Mouse (Mus musculus): ENCODE results near the gene Smtn. TPM values are rescaled to one million over a fixed set of nuclear protein-coding genes. Genes with fewer than 3 reads are reported as not detected.

The Smtn gene
- polyA plus RNA-seq, 1 experiment from 2014 or later, result 69.5 TPM

- no peak overlapping the region for H3K4me3 ChIP-seq
- 89% methylated on average over 16 of the region's 16 CpGs for WGBS
- H3K27me3 ChIP-seq (ENCODE audit: insufficient read depth, poor library complexity, severe bottlenecking), result no peaks in the 10 kb centered on the region
- H3K36me3 ChIP-seq, result peaks cover 78% of the 10 kb centered on the region
- no peaks in the 10 kb centered on the region for H3K9me3 ChIP-seq
- H3K27ac ChIP-seq, result no peak overlapping the region
- DNase-seq (ENCODE audit: low spot score), result no peak
- peaks cover 41% of the 10 kb centered on the region for H3K4me1 ChIP-seq
These were observed 8.1 kb downstream of the Smtn start for GRCm38 (mm10) chr11:3532101-3532931.

DNA sequence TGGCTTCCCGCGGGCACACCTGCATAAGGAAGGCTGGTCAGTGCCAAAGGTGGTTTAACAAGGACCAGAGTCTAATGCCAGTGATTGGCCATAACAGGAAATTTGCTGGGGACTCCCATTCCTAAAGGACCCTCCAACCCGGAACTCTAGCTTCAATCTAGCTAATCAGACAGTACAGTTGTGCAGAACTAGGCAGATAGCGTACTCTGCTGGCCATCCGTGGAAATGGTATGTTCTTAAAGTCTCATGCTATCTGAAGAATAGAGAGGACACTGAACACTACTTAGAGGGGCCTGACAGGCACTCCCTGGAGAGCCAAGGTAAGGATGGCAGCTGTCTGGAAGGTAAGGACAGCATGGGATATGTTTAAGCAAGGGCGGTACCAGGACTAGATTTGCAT lies 8.8 kb downstream of the Smtn start:
- DNase-seq (ENCODE audit: low spot score), result no peak
- Histone ChIP-seq H3K27ac (no peak overlapping the region), H3K36me3 (peaks cover 79% of the 10 kb centered on the region), H3K9me3 (no peaks in the 10 kb centered on the region), H3K4me1 (peaks cover 39% of the 10 kb centered on the region), H3K4me3 (no peak overlapping the region), H3K27me3 (ENCODE audit: insufficient read depth, poor library complexity, severe bottlenecking) (no peaks in the 10 kb centered on the region)
- 82% methylated on average over 6 of the region's 6 CpGs for WGBS

DNA sequence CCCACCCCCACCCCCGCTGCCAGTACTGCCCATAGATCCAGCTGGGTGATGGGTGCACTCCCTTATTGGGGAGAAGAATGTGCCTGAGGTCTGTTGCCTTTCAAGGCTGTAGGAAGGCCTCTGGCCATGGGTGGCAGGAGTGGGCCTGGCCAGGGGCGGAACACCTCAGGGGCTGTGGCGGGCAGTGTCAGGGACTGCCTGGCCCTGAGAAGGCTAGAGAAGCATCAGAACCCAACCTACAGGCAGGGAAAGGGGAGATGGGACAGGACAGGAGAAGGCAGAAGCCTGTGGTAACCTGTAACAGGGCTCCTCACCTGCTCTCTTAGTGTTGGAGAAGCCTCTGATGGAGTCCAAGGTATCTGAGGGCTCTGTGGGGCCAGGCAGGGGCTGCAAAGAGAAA lies 9.7 kb downstream of the Smtn start:
- Histone ChIP-seq H3K36me3 (peaks cover 83% of the 10 kb centered on the region), H3K9me3 (no peaks in the 10 kb centered on the region), H3K4me1 (peaks cover 35% of the 10 kb centered on the region), H3K4me3 (no peak overlapping the region), H3K27me3 (ENCODE audit: insufficient read depth, poor library complexity, severe bottlenecking) (no peaks in the 10 kb centered on the region), H3K27ac (no peak overlapping the region)
- WGBS, result 91% methylated on average over 3 of the region's 3 CpGs
- no peak for DNase-seq (ENCODE audit: low spot score)

- no peaks in the 10 kb centered on the region for H3K9me3 ChIP-seq
- no peak for DNase-seq (ENCODE audit: low spot score)
- H3K4me3 ChIP-seq, result no peak overlapping the region
- no peaks in the 10 kb centered on the region for H3K27me3 ChIP-seq (ENCODE audit: insufficient read depth, poor library complexity, severe bottlenecking)
- 83% methylated on average over 20 of the region's 20 CpGs for WGBS
- H3K27ac ChIP-seq, result no peak overlapping the region
- H3K36me3 ChIP-seq, result peaks cover 94% of the 10 kb centered on the region
- peaks cover 25% of the 10 kb centered on the region for H3K4me1 ChIP-seq
These were observed 10.7 kb downstream of the Smtn start for GRCm38 (mm10) chr11:3529476-3530252.

GRCm38 (mm10) chr11:3528208-3528607 lies 12.2 kb downstream of the Smtn start:
- Histone ChIP-seq H3K4me3 (0 out of 2 replicates have a peak overlapping the region, but pooled peaks have one; percentile 19), H3K36me3 (peaks cover 99% of the 10 kb centered on the region), H3K9me3 (no peaks in the 10 kb centered on the region), H3K27me3 (ENCODE audit: insufficient read depth, poor library complexity, severe bottlenecking) (no peaks in the 10 kb centered on the region), H3K27ac (peak overlapping the region; percentile 72), H3K4me1 (peaks cover 25% of the 10 kb centered on the region)
- DNase-seq (ENCODE audit: low spot score), result no peak
- WGBS, result 86% methylated on average over 6 of the region's 6 CpGs

DNA sequence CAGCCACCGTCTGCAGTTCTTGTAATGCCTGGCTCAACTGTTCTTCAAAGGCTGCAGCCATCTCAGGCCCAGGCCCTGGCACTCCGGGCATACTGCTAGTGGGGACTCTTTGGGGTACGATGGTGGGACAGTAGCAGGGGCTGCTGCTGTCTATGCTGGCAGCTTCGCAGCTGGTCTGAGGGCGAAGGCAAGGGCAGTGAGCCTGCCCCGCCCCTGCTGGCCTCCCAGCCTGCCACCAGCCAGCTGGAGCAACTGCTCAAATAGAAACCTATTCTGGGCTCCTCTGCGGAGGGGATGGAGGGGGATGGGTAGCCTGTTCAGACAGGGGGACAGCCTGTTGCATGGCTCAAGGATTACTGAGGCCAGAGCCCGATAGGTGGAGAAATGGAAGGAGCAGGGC lies 12.6 kb downstream of the Smtn start:
- Histone ChIP-seq H3K36me3 (peaks cover 99% of the 10 kb centered on the region), H3K27me3 (ENCODE audit: insufficient read depth, poor library complexity, severe bottlenecking) (no peaks in the 10 kb centered on the region), H3K4me1 (peaks cover 25% of the 10 kb centered on the region), H3K4me3 (peak overlapping the region; percentile 19; the same call in 1 of the 2 replicates), H3K9me3 (no peaks in the 10 kb centered on the region), H3K27ac (peak overlapping the region; percentile 72)
- no peak for DNase-seq (ENCODE audit: low spot score)
- WGBS, result 61% methylated on average over 8 of the region's 8 CpGs

DNA sequence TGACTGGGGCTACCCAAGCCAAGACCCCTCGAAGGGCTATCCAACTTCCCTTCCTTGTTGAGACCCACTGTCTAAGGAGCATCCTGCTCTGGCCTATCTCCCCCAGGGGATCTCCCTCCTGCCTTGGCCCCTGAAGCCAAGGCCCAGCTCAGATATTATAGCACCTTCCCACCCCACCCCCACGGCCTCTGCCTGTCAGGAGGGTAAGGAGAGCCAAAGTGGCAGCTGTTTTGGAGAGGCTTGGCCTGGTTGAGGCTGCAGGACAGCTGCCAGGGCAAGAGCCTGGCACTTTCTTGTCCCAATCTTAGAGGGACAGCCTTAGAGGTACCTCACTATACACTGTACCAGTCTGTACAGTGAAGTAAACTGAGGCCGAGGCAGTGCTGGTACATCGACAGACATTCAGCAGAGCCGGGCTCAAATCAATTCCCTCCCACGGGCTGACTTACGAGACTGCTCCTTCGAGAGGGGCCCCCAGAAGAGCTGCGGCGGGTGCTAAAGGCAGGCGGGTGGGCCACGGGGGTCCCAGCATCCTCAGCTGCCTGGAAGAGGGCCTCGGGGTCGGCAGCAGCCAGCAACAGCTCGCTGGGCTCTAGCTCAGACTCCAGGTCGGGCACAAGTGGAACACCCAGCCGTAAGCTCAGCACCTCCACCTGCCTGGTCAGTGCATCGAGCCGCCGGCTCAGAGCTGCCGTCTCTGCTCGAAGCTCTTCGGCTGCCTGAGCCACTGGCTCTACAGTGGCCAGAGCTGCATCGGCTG lies 13.3 kb downstream of the Smtn start:
- 85% methylated on average over 24 of the region's 24 CpGs for WGBS
- Histone ChIP-seq H3K9me3 (no peaks in the 10 kb centered on the region), H3K27me3 (ENCODE audit: insufficient read depth, poor library complexity, severe bottlenecking) (no peaks in the 10 kb centered on the region), H3K4me3 (peak overlapping the region; percentile 19; the same call in 1 of the 2 replicates), H3K36me3 (peaks cover 99% of the 10 kb centered on the region), H3K27ac (peak overlapping the region; percentile 72), H3K4me1 (peaks cover 25% of the 10 kb centered on the region)
- no peak for DNase-seq (ENCODE audit: low spot score)

DNA sequence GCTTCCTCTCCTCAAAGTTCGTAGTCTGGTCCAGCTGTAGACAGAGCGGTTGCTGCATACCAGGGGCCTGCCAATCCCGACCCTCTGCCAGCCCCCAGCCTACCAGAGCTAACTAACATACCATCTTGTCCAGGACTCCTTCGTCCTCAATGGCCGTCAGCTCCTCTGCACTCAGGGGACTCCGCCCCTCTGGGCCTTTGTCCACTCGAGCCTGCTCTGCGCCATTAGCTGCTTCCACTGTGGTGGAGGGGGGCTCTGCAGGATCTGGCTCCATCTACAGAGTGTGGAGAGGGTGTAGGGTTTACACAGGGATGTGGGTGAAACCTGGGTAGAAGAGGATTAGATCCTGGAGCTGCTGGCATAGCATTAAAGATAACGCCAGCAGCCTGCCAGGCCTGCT lies 14.2 kb downstream of the Smtn start:
- peaks cover 29% of the 10 kb centered on the region for H3K4me1 ChIP-seq
- H3K4me3 ChIP-seq, result no peak overlapping the region
- no peak for DNase-seq (ENCODE audit: low spot score)
- no peak overlapping the region for H3K27ac ChIP-seq
- H3K36me3 ChIP-seq, result peaks cover 99% of the 10 kb centered on the region
- WGBS, result 86% methylated on average over 9 of the region's 9 CpGs
- no peaks in the 10 kb centered on the region for H3K9me3 ChIP-seq
- H3K27me3 ChIP-seq (ENCODE audit: insufficient read depth, poor library complexity, severe bottlenecking), result no peaks in the 10 kb centered on the region

- H3K27ac ChIP-seq, result no peak overlapping the region
- peaks cover 99% of the 10 kb centered on the region for H3K36me3 ChIP-seq
- H3K9me3 ChIP-seq, result no peaks in the 10 kb centered on the region
- no peak for DNase-seq (ENCODE audit: low spot score)
- H3K27me3 ChIP-seq (ENCODE audit: insufficient read depth, poor library complexity, severe bottlenecking), result no peaks in the 10 kb centered on the region
- H3K4me3 ChIP-seq, result no peak overlapping the region
- WGBS, result 81% methylated on average over 4 of the region's 4 CpGs
- H3K4me1 ChIP-seq, result peaks cover 31% of the 10 kb centered on the region
These were observed 14.9 kb downstream of the Smtn start for GRCm38 (mm10) chr11:3525560-3525959.

DNA sequence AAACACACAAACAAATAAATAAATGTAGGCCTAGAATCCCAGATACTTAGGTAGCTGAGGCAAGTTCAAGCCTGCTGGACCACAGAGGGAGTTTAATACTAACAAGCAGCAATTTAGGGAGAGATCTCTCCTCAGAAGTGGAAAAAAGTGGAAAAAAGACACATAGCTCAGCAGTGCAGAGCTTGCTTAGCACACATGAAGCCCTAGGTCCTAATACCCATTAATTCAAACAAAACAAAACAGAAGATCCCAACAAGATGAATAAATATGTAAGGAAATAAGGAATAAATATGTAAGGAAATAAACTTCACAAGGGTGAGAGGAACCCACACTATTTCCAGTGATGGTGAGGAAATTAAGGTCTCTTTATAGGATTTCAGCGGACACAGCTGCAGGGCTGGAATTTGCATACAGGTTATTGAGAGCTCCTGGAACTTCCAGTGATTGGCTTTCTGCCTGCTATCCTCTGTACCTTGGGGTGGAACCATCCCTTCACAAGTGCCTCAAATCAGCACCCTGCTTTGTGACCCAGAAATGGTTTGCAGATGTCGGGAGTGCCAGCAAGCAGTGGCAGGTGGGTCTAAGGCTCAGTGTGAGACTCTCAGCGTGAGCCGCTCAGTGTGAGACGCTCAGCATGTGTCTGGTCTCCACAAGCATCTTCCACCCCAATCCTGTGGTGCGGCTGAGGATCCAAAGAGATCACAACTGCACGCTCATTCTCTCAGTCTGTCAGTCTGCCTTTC lies 16.4 kb downstream of the Smtn start:
- Histone ChIP-seq H3K27me3 (ENCODE audit: insufficient read depth, poor library complexity, severe bottlenecking) (no peaks in the 10 kb centered on the region), H3K36me3 (peaks cover 92% of the 10 kb centered on the region), H3K27ac (no peak overlapping the region), H3K4me3 (no peak overlapping the region), H3K4me1 (peaks cover 40% of the 10 kb centered on the region), H3K9me3 (no peaks in the 10 kb centered on the region)
- DNase-seq (ENCODE audit: low spot score), result no peak
- WGBS, result 79% methylated on average over 7 of the region's 7 CpGs

DNA sequence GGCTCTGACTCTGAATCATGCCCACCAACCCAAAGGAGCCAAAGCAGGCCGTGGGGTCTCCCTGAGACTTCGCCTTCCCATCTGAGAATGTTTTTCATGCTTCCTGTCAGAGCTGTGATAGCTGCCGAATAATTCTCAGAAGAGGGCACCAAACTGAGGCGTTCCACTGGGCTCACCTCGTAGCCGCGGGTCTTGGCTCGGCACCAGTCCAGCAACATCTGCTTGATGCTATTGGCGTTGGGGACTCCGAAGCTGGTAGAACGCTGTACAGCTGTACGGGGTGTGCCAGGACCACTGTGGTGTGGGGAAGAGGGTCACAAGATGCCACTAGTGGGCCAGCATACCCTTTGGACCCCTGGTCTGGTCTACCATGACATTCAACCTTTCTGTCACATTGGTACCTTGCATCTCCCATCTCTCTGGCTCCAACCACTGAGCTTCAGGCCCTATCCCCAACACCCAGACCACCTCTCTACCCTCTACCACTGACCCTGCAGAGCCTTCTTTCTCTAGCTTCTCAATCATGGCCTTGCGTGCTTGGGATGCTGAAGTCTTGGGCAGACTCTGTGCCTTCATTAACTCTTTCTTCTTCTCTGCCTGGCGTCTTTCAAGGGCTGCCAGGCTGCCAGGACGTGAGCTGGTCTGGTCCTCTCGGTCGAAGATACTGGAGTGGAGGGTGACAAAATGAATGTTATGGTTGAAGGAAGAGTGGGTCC lies 18.0 kb downstream of the Smtn start:
- Histone ChIP-seq H3K27me3 (ENCODE audit: insufficient read depth, poor library complexity, severe bottlenecking) (no peaks in the 10 kb centered on the region), H3K9me3 (no peaks in the 10 kb centered on the region), H3K4me3 (no peak overlapping the region), H3K4me1 (peaks cover 36% of the 10 kb centered on the region), H3K27ac (no peak overlapping the region), H3K36me3 (peaks cover 76% of the 10 kb centered on the region)
- no peak for DNase-seq (ENCODE audit: low spot score)
- WGBS, result 93% methylated on average over 17 of the region's 17 CpGs

Measured in heart, embryonic 10.5 days (tissue).